Mouse (Mus musculus) G1E (cell line): ENCODE measurements around the gene Nsd2. TPM values are rescaled to one million over a fixed set of nuclear protein-coding genes. Genes with fewer than 3 reads are reported as not detected.

Experiments
- ATAC-seq: 2 replicates; pipeline ENCODE4 v1.8.0; 2016; ENCODE audit warnings: mild to moderate bottlenecking; ENCODE audit not compliant: insufficient number of reproducible peaks, poor library complexity, low FRiP score, severe bottlenecking; ENCODE audit errors: extremely low read depth
- DNase-seq: peaks from one replicate; pipeline ENCODE4 v3.0.0; 2012; ENCODE audit warnings: low spot score
- H3K27me3 ChIP-seq: 2 replicates; pipeline ENCODE4 v1.6.1; 2012; ENCODE audit warnings: mild to moderate bottlenecking, low read length, inconsistent platforms; ENCODE audit not compliant: insufficient read depth
- H3K36me3 ChIP-seq: replicated peaks from 2 replicates; pipeline ENCODE3; 2012; ENCODE audit warnings: mild to moderate bottlenecking, inconsistent platforms
- H3K4me1 ChIP-seq: 2 replicates; pipeline ENCODE4 v1.6.1; 2012; ENCODE audit warnings: low read depth, low read length, inconsistent platforms, mixed read lengths; ENCODE audit not compliant: insufficient read depth
- H3K4me3 ChIP-seq: 2 replicates; pipeline ENCODE4 v1.5.1; 2012; ENCODE audit warnings: low read depth, mild to moderate bottlenecking, inconsistent platforms, low read length, moderate library complexity, mixed read lengths
- H3K9me3 ChIP-seq: replicated peaks from 2 replicates; pipeline ENCODE4 v1.6.1; 2012; ENCODE audit warnings: inconsistent platforms
- CTCF ChIP-seq: IDR thresholded peaks from 2 replicates; pipeline ENCODE4 v1.5.1; 2012; ENCODE audit warnings: low read depth, low read length, inconsistent platforms, mixed read lengths
- GATA1 ChIP-seq: IDR thresholded peaks from 2 replicates; pipeline ENCODE4 v1.6.1; 2012; ENCODE audit warnings: borderline replicate concordance, low read length, inconsistent platforms, mixed read lengths
- GATA2 ChIP-seq: IDR thresholded peaks from 2 replicates; pipeline ENCODE4 v1.6.1; 2012; ENCODE audit warnings: low read depth, low read length, inconsistent platforms, borderline replicate concordance
- POLR2AphosphoS5 ChIP-seq: IDR thresholded peaks from 2 replicates; pipeline ENCODE4 v1.6.1; 2012; ENCODE audit warnings: low read depth, low read length, inconsistent platforms; ENCODE audit not compliant: insufficient replicate concordance
- TAL1 ChIP-seq: conservative IDR thresholded peaks from 2 replicates; pipeline ENCODE4 v1.6.1; 2012; ENCODE audit warnings: low read depth, low read length, inconsistent platforms, mixed read lengths
- polyA plus RNA-seq: library from polyadenylated mRNA; stranded (reverse); fragments of >175 nt; gene quantifications from 2 replicates; pipeline ENCODE4 v1.2.3, GENCODE M21; 2012
- total RNA-seq, 2 experiments: library from RNA; stranded (forward) in 1 of 2; stranded (reverse) in 1 of 2; fragments of 200-1000 nt in 1 of 2; fragments of >200 nt in 1 of 2; fragmentation: Nextera tagmentation in 1 of 2; gene quantifications; 2 replicates each; pipeline ENCODE4 v1.2.3; 2014 to 2017

Gene Nsd2
- total and polyA plus RNA-seq, 3 experiments, result 15.5 to 129 (median 99.6) TPM

DNA sequence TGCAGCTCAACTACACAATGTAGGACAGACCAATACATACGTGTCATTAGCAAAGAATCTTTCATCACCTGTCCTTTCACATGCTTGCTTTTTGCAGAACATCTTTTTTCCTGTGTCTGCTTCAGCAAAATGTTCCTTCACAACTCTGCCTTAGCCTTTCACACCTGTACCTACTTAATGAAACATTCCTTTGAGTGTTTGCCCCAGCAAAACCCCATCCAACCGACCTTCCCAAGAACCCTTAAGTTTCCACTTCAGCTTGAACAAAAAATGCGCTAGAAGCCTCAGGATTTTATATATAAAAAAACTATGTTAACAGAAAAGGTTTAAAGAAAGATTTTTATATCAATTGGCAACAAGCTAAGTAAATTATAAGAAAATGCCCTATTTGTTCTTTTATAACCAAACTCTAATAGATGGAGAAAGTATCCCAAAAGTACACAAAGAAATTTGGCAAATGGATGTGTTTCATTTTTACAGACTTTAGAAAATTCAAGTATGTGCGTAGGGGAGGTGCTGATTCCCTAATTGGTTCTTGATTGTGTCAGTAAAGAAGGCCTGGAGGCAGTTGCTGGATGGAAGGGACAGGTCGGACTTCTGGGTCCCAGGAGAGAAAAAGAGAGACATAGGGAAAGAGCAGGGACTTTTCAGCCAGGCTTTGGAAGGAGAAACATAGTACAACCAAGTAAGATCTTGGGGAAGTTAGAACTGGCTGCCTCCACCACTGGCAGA lies 28.4 kb upstream of the Nsd2 start:
- ATAC-seq (no peak), DNase-seq (no peak)
- Histone ChIP-seq H3K27me3 (peaks cover 45% of the 10 kb centered on the region), H3K4me3 (no peak overlapping the region), H3K9me3 (no peaks in the 10 kb centered on the region; the same call in 1 of the 2 replicates), H3K4me1 (no peaks in the 10 kb centered on the region), H3K36me3 (no peaks in the 10 kb centered on the region)
- TF ChIP-seq CTCF, result no peak
- TF ChIP-seq POLR2AphosphoS5, result no peak
- TF ChIP-seq GATA2, result no peak
- TF ChIP-seq GATA1, result no peak
- TF ChIP-seq TAL1, result no peak

DNA sequence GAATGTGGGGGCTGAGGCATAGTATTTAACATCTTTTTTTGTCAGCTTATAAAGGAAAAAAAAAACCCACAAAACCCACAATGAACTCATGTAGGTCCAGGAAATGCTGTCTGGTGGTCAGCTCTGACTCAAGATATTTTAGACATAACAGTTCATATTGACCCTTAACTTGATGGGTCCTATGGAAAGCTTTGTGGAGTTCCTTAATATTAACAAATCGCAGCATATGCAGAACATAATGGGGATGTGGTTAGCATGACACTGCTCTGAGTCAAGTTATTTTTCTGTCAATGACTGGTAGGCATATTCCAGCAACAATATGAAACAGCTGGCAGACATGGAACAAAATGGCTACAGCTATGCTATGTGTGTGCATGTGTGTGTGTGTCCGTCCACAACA lies 17.2 kb upstream of the Nsd2 start:
- DNase-seq (no peak), ATAC-seq (no peak)
- Histone ChIP-seq H3K9me3 (peaks cover 9% of the 10 kb centered on the region), H3K27me3 (peaks cover 13% of the 10 kb centered on the region), H3K36me3 (no peaks in the 10 kb centered on the region), H3K4me1 (no peaks in the 10 kb centered on the region), H3K4me3 (no peak overlapping the region)
- TF ChIP-seq GATA2, result no peak
- no peak for TF ChIP-seq POLR2AphosphoS5
- no peak for TF ChIP-seq GATA1
- no peak for TF ChIP-seq TAL1
- TF ChIP-seq CTCF, result no peak

DNA sequence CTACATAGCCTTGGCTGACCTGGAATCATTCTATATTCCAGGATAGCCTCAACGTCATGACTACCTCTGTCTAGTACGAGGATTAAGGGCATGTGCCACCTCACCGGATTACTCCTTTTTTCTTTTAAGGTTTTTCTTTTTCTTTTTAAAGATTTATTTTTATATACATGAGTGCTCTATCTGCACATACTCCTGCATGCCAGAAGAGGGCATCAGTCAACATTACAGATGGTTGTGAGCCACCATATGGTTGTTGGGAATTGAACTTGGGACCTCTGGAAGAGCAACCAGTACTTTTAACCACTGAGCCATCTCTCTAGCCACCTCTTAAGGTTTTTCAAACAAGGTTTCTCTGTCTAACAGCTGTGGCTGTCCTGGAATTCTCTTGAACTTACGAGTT lies 9.0 kb upstream of the Nsd2 start:
- DNase-seq, result no peak

DNA sequence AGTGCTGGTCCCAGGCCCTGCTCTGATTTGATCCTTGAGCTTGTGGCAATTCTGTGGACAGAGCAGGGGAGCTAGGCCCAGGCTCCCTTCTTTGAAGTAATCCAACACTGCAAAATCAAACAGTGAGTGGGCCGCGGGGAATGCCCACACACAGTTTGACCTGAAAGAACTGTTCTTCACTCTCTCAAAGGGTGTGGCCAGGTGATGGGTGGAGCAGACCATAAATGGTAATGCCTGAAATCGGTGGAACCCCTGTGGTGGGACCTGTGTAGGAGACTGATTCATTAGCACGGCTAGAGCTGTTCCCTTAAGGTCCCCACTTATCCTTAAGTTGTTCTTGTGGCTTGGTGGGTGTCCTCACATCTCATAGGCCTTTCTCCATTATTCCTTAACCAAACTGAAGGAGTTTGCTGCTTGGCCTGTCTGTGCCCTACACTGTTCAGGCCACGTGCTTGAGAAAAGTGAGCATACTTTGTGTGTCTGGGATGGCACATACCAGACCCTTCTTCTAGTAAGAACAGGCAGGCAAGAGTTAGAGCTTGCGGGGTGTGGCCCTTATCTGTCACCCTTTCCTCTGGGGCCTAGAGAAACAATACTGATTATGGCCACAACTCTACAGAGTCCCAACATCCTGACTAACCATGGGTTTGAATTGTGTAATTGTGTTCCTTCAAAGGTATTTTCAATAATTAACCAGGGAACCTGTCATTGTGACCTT lies 4.4 kb upstream of the Nsd2 start:
- TF ChIP-seq GATA1 (no peak), CTCF (no peak), POLR2AphosphoS5 (no peak), GATA2 (no peak), TAL1 (no peak)
- ATAC-seq, result no peak
- peaks cover 3% of the 10 kb centered on the region; the same call in 1 of the 2 replicates for H3K27me3 ChIP-seq
- H3K4me1 ChIP-seq, result peaks cover 24% of the 10 kb centered on the region
- DNase-seq, result no peak
- H3K36me3 ChIP-seq, result no peaks in the 10 kb centered on the region
- no peak overlapping the region for H3K4me3 ChIP-seq
- no peaks in the 10 kb centered on the region for H3K9me3 ChIP-seq

More for the DNA sequence above, 9.0 kb upstream of the Nsd2 start:
- H3K4me3 ChIP-seq, result no peak overlapping the region
- peaks cover 6% of the 10 kb centered on the region for H3K4me1 ChIP-seq
- H3K9me3 ChIP-seq, result no peaks in the 10 kb centered on the region
- peaks cover 20% of the 10 kb centered on the region for H3K27me3 ChIP-seq
- TF ChIP-seq TAL1 (no peak), CTCF (no peak), POLR2AphosphoS5 (no peak), GATA2 (no peak), GATA1 (no peak)
- no peaks in the 10 kb centered on the region for H3K36me3 ChIP-seq
- ATAC-seq, result no peak

DNA sequence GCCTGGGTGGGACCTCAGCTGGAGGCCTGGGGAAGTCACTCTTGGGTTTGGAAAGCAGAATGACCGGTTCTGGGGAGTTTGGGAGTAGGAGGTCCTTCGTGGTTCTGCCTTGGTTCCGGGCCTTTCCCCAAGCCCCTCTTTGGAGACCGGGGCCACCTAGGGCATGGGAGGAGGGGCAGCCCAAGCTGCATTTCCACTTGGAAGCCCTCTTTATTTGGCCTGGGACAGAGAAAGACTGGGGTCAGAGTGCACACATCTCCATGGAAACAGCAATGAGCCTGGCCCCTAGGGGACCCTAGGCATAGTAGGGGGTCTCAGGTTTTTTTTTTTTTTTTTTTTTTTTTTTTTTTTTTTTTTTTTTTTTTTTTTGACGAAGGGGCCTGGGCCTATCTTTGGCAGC lies 2.4 kb upstream of the Nsd2 start:
- Histone ChIP-seq H3K27me3 (no peaks in the 10 kb centered on the region), H3K4me3 (no peak overlapping the region), H3K4me1 (peaks cover 35% of the 10 kb centered on the region), H3K36me3 (no peaks in the 10 kb centered on the region), H3K9me3 (no peaks in the 10 kb centered on the region)
- no peak for ATAC-seq
- TF ChIP-seq GATA1 (no peak), TAL1 (no peak)
- DNase-seq, result no peak

DNA sequence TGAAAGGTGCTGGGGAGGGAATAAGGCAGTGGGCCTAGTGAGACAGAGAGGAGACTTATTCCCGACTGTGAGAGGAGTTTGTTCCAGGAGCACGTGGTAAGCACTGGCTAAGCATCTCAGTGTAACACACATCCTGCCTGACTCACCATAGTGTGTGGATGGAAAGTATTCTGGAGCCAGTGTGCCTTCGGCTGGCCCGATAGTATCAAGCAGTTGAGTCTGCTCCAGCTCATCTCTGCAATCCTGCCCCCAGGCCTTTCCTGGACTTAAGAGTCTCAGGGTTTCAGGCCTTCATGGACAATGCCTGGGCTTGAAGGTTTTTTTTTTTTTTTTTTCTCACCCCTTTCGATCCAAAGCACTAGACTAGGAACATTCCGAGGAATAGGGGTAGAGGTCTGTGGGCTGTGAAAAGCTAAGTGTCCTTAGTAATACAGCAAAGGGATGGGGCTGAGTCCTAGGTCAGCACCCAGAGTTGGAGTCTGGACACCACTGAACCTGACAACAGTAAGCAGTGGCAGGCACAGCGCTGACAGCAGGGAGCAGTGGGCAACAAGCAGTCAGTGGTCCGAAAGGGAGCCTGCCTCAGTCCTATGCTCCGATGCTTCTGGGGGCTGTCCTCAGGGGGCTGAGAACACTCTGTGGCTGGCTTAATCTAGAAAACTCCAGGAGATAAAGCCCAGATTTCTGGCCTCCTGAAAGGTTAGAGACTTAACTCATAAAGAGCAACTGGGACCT lies 1.2 kb upstream of the Nsd2 start:
- H3K27me3 ChIP-seq, result no peaks in the 10 kb centered on the region
- no peak for ATAC-seq
- H3K4me3 ChIP-seq, result peak overlapping the region; percentile 92
- peaks cover 1% of the 10 kb centered on the region for H3K36me3 ChIP-seq
- peak; percentile 20 for DNase-seq
- TF ChIP-seq POLR2AphosphoS5 (no peak), GATA1 (no peak), GATA2 (no peak), TAL1 (no peak), CTCF (no peak)
- no peaks in the 10 kb centered on the region for H3K9me3 ChIP-seq
- peaks cover 46% of the 10 kb centered on the region for H3K4me1 ChIP-seq
